Mouse (Mus musculus) heart, embryonic 13.5 days (tissue): ENCODE measurements around the gene Emx1. TPM values are rescaled to one million over a fixed set of nuclear protein-coding genes. Genes with fewer than 3 reads are reported as not detected.

Experiments
- ATAC-seq: fragments of 200-750 bp; cut with Nextera tagmentation; 2 replicates; pipeline ENCODE4 v1.8.0; 2017; ENCODE audit warnings: moderate TSS enrichment; ENCODE audit not compliant: insufficient number of reproducible peaks, low FRiP score, low TSS enrichment; ENCODE audit errors: extremely low read depth
- H3K27ac ChIP-seq: fragments of 300-500 bp; sonication (generic); replicated peaks from 2 replicates; pipeline ENCODE4 v1.5.1; 2015; ENCODE audit warnings: moderate library complexity, mild to moderate bottlenecking, inconsistent platforms
- H3K27me3 ChIP-seq: fragments of 300-500 bp; sonication (generic); replicated peaks from 2 replicates; pipeline ENCODE4 v1.6.1; 2015; ENCODE audit warnings: mild to moderate bottlenecking, inconsistent platforms
- H3K36me3 ChIP-seq: fragments of 300-500 bp; sonication (generic); 2 replicates; pipeline ENCODE4 v1.6.1; 2015; ENCODE audit warnings: mild to moderate bottlenecking, inconsistent platforms
- H3K4me1 ChIP-seq: fragments of 300-500 bp; sonication (generic); 2 replicates; pipeline ENCODE4 v1.6.1; 2015; ENCODE audit warnings: inconsistent platforms
- H3K4me2 ChIP-seq: fragments of 300-500 bp; sonication (generic); 2 replicates; pipeline ENCODE4 v1.6.1; 2015; ENCODE audit warnings: inconsistent platforms, mild to moderate bottlenecking, moderate library complexity
- H3K4me3 ChIP-seq: fragments of 300-500 bp; sonication (generic); 2 replicates; pipeline ENCODE4 v1.5.1; 2015; ENCODE audit warnings: moderate library complexity, mild to moderate bottlenecking, inconsistent platforms
- H3K9ac ChIP-seq: fragments of 300-500 bp; sonication (generic); 2 replicates; pipeline ENCODE4 v1.6.1; 2015; ENCODE audit warnings: inconsistent platforms, mild to moderate bottlenecking, moderate library complexity
- H3K9me3 ChIP-seq: fragments of 300-500 bp; sonication (generic); 2 replicates; pipeline ENCODE4 v1.6.1; 2016; ENCODE audit warnings: inconsistent platforms
- WGBS: fragments of 180-500 bp; shearing (Covaris S2); methylation state at CpG from one replicate; pipeline ENCODE4 v1.1.7; 2015; ENCODE audit warnings: mixed read lengths; 5-methylcytosine and 5-hydroxymethylcytosine counted together
- polyA plus RNA-seq: library from polyadenylated mRNA; unstranded; fragments of >200 nt; fragmentation: Nextera tagmentation; extraction: Ambion mirVana; gene quantifications from 2 replicates; pipeline ENCODE4 v1.2.1, GENCODE M21; 2015

Emx1 gene
- polyA plus RNA-seq, 1 experiment from 2014 or later = not detected

DNA sequence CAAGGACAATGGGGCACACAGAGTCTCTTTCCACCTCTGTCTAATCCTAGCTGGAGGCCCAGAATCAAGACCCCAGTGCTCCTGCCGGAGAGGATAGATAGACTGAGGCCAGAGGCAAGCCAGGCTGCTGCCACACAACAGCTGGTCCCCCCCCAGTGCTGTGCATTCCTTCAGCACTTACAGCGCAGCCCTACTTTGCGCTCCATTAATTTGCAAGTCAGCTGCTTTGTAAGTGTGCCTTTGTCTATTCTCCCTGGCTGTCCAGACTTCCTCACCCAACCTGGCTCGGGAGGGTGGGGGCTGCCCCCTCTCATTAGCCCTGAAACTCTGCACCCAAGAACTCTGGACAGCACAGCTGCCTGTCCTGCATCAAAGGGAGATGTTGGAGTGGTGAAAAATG, 44.8 kb downstream of the Emx1 start:
- H3K4me2 ChIP-seq = no peak overlapping the region
- ATAC-seq = no peak
- no peak overlapping the region for H3K9ac ChIP-seq
- 64% methylated on average over 4 of the region's 4 CpGs for WGBS
- no peak overlapping the region for H3K4me3 ChIP-seq
- H3K9me3 ChIP-seq = no peaks in the 10 kb centered on the region
- H3K36me3 ChIP-seq = no peaks in the 10 kb centered on the region
- peaks cover 22% of the 10 kb centered on the region; the same call in 1 of the 2 replicates for H3K4me1 ChIP-seq
- peaks cover 17% of the 10 kb centered on the region; the same call in 1 of the 2 replicates for H3K27me3 ChIP-seq
- no peak overlapping the region for H3K27ac ChIP-seq

DNA sequence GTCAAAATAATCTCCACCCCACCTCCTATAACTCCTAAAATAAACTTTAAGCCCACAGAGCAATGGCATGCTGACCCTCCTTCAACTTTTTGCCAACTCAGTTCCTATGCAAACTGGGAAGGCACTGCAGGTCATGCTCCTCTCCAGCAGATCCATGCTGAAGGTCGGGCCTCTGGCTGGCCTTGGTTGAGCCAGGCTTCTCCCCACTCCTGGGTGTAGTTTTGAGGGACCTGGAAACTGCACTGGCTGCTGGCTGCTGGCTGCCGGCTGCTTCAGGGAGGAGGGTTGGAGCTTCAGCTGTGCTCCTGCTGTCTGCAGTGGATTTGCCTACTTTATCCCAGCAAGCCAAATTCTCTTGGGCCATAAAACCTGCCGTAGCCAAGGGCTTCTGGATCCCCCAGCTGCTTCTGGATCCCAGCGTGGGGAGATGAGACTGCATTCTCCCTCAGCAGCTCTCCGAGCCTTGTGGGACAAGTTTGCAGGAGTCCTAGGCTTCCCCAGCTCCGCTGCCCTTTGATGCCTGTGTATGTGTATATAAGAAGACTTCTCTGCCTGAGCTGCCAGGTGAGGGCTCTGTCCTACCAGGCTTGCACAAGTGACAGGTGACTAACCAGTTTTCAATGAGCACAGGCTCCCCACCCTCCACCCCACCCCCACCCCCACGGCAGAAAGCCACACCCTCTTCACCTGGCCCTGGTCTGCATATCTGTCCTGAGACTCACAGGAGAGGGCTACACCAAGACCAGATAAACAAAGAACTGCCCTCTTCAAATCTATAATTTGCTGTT, 45.8 kb downstream of the Emx1 start:
- no peak overlapping the region for H3K27ac ChIP-seq
- 47% methylated on average over 7 of the region's 7 CpGs for WGBS
- H3K4me1 ChIP-seq = peaks cover 22% of the 10 kb centered on the region; the same call in 1 of the 2 replicates
- no peak overlapping the region for H3K9ac ChIP-seq
- no peak overlapping the region for H3K4me2 ChIP-seq
- peaks cover 20% of the 10 kb centered on the region for H3K27me3 ChIP-seq
- H3K4me3 ChIP-seq = no peak overlapping the region
- no peaks in the 10 kb centered on the region for H3K36me3 ChIP-seq
- no peaks in the 10 kb centered on the region for H3K9me3 ChIP-seq
- no peak for ATAC-seq

DNA sequence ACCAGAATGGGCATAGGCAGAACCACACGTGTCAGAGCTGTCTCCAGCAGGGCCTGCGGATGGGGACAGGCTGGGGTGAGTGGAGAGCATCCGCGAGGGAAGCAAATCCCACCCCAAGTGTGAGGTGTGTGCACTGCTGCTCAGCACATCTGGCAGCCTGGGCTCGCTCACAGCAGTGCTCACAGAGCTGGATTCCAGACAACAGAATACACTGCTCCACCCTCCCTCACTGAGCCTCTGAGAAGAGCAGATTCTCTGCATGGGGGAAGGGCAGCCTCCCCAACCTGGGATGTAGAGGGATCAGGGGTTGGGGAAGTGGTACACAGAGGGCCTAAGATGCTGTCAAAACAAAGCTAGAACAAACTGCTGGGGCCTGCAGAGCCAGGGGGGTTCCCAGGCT, 47.6 kb downstream of the Emx1 start:
- Histone ChIP-seq H3K4me3 (no peak overlapping the region), H3K27me3 (peaks cover 22% of the 10 kb centered on the region), H3K9me3 (no peaks in the 10 kb centered on the region), H3K4me1 (peaks cover 22% of the 10 kb centered on the region; the same call in 1 of the 2 replicates), H3K9ac (no peak overlapping the region), H3K27ac (no peak overlapping the region), H3K4me2 (no peak overlapping the region), H3K36me3 (no peaks in the 10 kb centered on the region)
- no peak for ATAC-seq
- 44% methylated on average over 5 of the region's 5 CpGs for WGBS

DNA sequence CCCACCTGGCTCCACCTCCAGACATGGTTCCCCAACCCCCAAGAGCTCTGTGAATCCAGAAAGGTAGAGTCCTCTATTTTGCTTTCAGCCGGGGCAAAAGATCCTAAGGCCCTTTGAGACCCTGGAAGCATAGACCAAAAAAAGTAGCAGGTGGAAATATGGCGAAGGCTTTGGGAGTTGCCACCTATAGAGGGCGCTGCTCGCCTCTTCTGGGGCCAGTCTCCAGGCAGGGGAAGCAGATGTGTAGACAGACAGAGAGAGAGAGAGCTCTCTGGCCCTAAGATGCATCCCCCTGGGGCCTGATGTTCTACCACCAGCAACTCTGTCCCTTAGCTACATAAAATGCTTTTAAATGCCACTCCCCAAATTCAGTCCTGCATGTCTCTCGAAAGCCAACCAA, 49.8 kb downstream of the Emx1 start:
- Histone ChIP-seq H3K36me3 (no peaks in the 10 kb centered on the region), H3K9me3 (no peaks in the 10 kb centered on the region), H3K27me3 (peaks cover 7% of the 10 kb centered on the region), H3K9ac (no peak overlapping the region), H3K4me1 (0 out of 2 replicates have a peak, but pooled peaks cover 18% of the 10 kb centered on the region), H3K27ac (no peak overlapping the region), H3K4me2 (no peak overlapping the region), H3K4me3 (no peak overlapping the region)
- 37% methylated on average over 5 of the region's 5 CpGs for WGBS
- ATAC-seq = no peak

DNA sequence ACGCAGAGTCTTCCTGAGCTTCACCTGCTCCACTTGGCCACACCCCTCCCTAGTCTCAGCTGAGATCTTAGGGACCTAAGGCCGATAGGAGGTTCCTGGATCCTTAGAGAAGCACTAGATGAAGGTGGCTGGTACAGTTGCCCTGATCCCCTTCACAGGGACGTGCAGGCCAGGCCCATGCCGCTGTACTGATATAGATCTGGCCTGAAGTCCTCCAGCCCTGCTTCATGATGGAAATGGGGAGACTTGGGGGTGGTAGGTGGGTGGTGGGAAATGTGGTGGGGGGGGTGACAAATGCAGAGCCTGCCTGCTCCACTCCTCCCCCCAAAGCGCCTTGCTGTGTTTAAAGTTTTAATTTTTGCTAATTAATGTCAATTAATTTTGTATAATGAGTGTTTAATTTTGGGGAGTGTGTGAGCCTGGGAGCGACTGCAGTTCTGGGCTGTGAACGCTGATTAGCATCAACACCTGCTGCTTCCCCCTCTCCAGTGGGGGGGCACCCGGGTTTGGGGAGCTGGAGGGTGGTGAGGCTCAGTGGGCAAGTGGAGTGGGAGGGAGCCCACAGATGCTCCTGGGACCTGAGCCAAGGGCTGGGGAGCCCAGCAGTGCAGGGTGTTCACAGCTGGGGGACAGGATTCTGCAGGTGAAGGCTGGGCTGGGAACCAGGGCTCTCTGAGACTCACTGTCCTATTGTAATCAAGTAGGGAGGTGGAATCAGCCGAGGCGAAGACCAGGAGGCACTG, 50.5 kb downstream of the Emx1 start:
- no peaks in the 10 kb centered on the region for H3K9me3 ChIP-seq
- peaks cover 5% of the 10 kb centered on the region; the same call in 1 of the 2 replicates for H3K27me3 ChIP-seq
- H3K9ac ChIP-seq = no peak overlapping the region
- H3K4me3 ChIP-seq = no peak overlapping the region
- no peak overlapping the region for H3K4me2 ChIP-seq
- no peak overlapping the region for H3K27ac ChIP-seq
- H3K36me3 ChIP-seq = no peaks in the 10 kb centered on the region
- 61% methylated on average over 10 of the region's 10 CpGs for WGBS
- H3K4me1 ChIP-seq = 0 out of 2 replicates have a peak, but pooled peaks cover 16% of the 10 kb centered on the region
- ATAC-seq = no peak

DNA sequence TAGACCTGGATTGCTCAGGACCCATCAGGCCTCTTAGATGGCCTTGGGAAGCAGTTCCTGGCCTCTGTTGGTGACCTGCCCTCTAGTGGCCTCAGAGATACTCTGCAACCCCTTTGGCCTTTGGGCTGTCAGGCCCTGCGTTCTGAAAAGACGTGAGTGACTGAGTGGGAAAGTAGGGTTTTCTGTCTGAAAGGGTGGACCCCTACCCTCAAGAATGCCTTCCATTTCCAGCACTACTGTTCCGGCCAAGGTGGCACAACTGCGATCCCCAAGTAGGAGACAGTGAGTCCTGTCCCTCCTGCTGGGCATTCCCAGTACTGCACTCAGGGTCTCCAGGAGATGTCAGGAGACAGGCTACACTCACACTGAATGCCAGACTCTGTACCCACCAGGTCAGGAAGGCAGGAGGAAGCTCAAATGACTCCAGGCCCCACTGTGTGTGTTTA, 51.8 kb downstream of the Emx1 start:
- no peak overlapping the region for H3K27ac ChIP-seq
- H3K27me3 ChIP-seq = peaks cover 5% of the 10 kb centered on the region; the same call in 1 of the 2 replicates
- 4% methylated on average over 4 of the region's 4 CpGs for WGBS
- peak overlapping the region; percentile 56 for H3K4me2 ChIP-seq
- no peaks in the 10 kb centered on the region for H3K36me3 ChIP-seq
- H3K4me3 ChIP-seq = peak overlapping the region; percentile 22; the same call in 1 of the 2 replicates
- no peak overlapping the region for H3K9ac ChIP-seq
- H3K4me1 ChIP-seq = 0 out of 2 replicates have a peak, but pooled peaks cover 12% of the 10 kb centered on the region
- no peak for ATAC-seq
- H3K9me3 ChIP-seq = no peaks in the 10 kb centered on the region

DNA sequence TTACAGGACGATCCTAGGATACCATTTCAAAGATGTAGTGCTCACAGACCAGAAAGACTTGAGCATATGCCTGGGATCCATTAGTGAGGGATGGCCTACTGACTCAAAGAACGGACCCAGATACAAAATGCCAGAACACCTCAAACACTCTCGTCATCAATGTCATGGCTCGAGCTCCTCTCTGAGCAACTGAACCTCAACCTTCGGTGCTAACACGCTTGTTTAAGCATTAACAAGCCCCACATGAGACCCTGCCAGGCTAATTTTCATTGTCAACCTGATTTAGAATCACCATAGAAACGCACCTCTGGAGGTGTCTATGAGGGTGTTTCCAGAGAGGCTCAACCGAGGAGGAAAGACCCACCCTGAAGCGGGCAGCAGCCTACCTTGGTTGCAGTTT, 62.6 kb downstream of the Emx1 start:
- no peaks in the 10 kb centered on the region for H3K9me3 ChIP-seq
- H3K4me1 ChIP-seq = peaks cover 22% of the 10 kb centered on the region
- no peak overlapping the region for H3K9ac ChIP-seq
- no peak overlapping the region for H3K27ac ChIP-seq
- no peak overlapping the region for H3K4me3 ChIP-seq
- no peaks in the 10 kb centered on the region for H3K27me3 ChIP-seq
- 81% methylated on average over 9 of the region's 9 CpGs for WGBS
- no peaks in the 10 kb centered on the region for H3K36me3 ChIP-seq
- no peak overlapping the region for H3K4me2 ChIP-seq
- no peak for ATAC-seq

DNA sequence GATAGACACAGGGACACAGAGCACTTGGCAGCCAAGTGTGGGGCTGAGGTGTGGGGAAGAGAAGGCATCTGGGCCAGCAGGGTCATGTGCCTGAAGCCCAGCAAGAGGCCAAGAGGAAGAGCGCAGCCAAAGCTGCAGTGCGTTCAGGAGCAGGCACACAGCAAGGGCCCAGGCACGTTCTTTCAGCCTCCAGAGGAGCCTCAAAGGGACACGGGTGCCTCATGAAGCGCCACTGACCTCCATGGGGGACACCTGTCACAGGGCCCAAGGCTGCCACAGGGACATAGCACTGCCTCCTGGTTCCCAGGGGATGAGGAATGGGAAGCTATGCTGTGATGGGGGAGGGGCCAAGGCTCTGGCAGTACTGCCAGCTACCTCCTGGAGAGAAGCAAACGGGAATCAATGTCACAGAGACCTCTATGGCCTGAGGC, 63.6 kb downstream of the Emx1 start:
- H3K4me1 ChIP-seq = peaks cover 22% of the 10 kb centered on the region
- no peaks in the 10 kb centered on the region for H3K36me3 ChIP-seq
- no peaks in the 10 kb centered on the region for H3K27me3 ChIP-seq
- H3K9me3 ChIP-seq = no peaks in the 10 kb centered on the region
- ATAC-seq = no peak
- H3K4me3 ChIP-seq = no peak overlapping the region
- H3K4me2 ChIP-seq = no peak overlapping the region
- WGBS = 38% methylated on average over 6 of the region's 6 CpGs
- H3K27ac ChIP-seq = no peak overlapping the region
- H3K9ac ChIP-seq = no peak overlapping the region

DNA sequence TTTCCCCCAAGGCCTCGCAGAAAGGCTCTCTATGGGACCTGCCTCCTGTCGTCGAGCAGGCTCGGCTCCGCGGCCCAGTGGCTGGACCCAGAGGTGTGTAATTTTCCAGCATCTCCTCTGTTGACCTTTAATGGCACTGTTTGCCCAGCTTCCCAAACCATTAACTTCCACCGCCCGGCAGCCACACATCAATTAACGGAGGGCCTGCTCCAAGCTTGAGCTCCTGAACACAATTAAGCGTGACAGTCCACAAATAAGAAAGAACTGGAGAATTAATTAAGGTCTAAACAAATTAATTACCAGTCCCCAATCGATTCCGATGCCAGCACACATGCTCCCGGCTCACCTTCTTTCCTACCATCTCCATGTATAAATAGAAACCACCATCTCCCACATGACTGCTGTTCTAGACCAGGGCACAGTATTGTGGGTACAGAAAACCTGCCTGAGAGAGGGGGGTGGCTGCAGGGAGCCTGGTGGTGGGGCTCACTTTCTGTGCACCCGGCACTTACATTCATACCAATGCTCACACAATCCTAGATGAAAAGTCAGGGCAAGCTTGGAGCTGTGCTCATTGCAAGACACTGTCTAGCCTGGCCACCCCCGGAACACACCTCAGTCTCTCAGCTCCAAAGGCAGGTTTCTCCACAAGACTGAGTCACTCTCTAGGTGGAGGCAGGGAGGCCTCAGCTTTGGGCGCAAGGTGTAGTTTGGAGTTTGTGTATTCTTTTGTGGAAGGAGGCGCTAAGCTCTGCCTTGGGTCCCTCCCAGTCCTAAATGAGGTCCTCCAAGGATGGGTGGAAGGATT, 65.2 kb downstream of the Emx1 start:
- 89% methylated on average over 17 of the region's 17 CpGs for WGBS
- ATAC-seq = no peak
- Histone ChIP-seq H3K4me2 (no peak overlapping the region), H3K36me3 (no peaks in the 10 kb centered on the region), H3K9me3 (no peaks in the 10 kb centered on the region), H3K27ac (no peak overlapping the region), H3K27me3 (no peaks in the 10 kb centered on the region), H3K4me1 (peaks cover 22% of the 10 kb centered on the region), H3K9ac (no peak overlapping the region), H3K4me3 (no peak overlapping the region)

DNA sequence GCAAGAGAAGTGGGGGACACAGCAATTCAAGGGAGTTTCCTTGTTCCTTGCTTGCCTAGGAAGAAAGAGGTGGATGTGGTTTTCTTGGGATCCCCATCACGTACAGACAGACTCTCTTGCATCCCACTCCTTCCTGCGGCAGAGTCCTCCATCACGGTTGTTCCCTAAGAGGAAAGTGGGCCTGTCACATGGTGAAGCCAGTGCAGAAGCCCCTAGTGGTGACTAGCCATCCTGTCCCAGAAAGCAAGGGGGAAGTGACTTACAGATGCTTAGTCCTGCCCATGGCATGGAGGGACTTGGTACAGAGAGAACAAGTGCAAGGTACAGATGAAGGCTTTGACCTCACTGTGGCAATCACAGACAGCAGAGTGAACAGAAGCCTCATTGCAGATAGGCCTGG, 66.0 kb downstream of the Emx1 start:
- Histone ChIP-seq H3K4me3 (no peak overlapping the region), H3K27ac (peak overlapping the region; percentile 41), H3K27me3 (no peaks in the 10 kb centered on the region), H3K4me1 (peaks cover 22% of the 10 kb centered on the region), H3K4me2 (no peak overlapping the region), H3K36me3 (no peaks in the 10 kb centered on the region), H3K9ac (no peak overlapping the region), H3K9me3 (no peaks in the 10 kb centered on the region)
- WGBS = 70% methylated on average over 3 of the region's 3 CpGs
- ATAC-seq = no peak
